Comparison of ENCODE assay signal across 10 mouse cellular contexts in genomic region chr2:152653874-152654715, GRCm38 (mm10). TPM values are rescaled to one million over a fixed set of nuclear protein-coding genes. Genes with fewer than 3 reads are reported as not detected.
DNase-seq lines count a peak whose midpoint lies in the region; ATAC-seq and TF ChIP-seq lines count a peak whose summit lies in the region.
"Had no signal": no experiment of that assay in that cellular context is flagged by ENCODE, and none has a peak within 500 bp of the region (broad histone marks: within the 10 kb centered on the region; RNA-seq: fewer than 3 reads in every experiment).

No protein-coding gene starts in this region.

- H3K9me3 ChIP-seq in stomach, embryonic 16.5 days (replicated peaks; ENCODE audit: control insufficient read depth, low read length): no peaks in the 10 kb centered on the region
- no peaks in the 10 kb centered on the region for H3K9me3 ChIP-seq in stomach, postnatal 0 days (ENCODE audit: control insufficient read depth, low read length)
- no peaks in the 10 kb centered on the region for H3K9me3 ChIP-seq in midbrain, postnatal 0 days (ENCODE audit: low read length)
- H3K9me3 ChIP-seq: embryonic facial prominence, embryonic 12.5 days; liver, embryonic 13.5 days had no signal

- H3K36me3 ChIP-seq in stomach, embryonic 16.5 days (ENCODE audit: control insufficient read depth, insufficient read depth, low read length): no peaks in the 10 kb centered on the region
- H3K36me3 ChIP-seq in stomach, postnatal 0 days (ENCODE audit: control insufficient read depth, insufficient read depth, low read length): no peaks in the 10 kb centered on the region
- no peaks in the 10 kb centered on the region for H3K36me3 ChIP-seq in midbrain, postnatal 0 days (ENCODE audit: insufficient read depth, low read length)
- H3K36me3 ChIP-seq: embryonic facial prominence, embryonic 12.5 days; liver, embryonic 13.5 days had no signal

- TF ChIP-seq EP300 in stomach, postnatal 0 days (optimal IDR thresholded peaks at IDR 0.05): no peak

- no peak overlapping the region for H3K27ac ChIP-seq in stomach, embryonic 16.5 days (ENCODE audit: low read length)
- H3K27ac ChIP-seq in stomach, postnatal 0 days (replicated peaks): no peak overlapping the region
- peak overlapping the region; percentile 95 for H3K27ac ChIP-seq in layer of hippocampus, adult 2 months
- H3K27ac ChIP-seq in midbrain, postnatal 0 days (ENCODE audit: low read depth, low read length): peak overlapping the region; percentile 91
- H3K27ac ChIP-seq: embryonic facial prominence, embryonic 12.5 days; liver, embryonic 13.5 days had no signal

- no peak for ATAC-seq in stomach, embryonic 16.5 days (ENCODE audit: insufficient read depth, low FRiP score)
- no peak; the same call in 1 of the 2 replicates for ATAC-seq in stomach, postnatal 0 days (ENCODE audit: low FRiP score, low TSS enrichment)
- peak; percentile 94 for ATAC-seq in midbrain, postnatal 0 days (ENCODE audit: low FRiP score)

- peaks cover 10% of the 10 kb centered on the region; the same call in 1 of the 2 replicates for H3K4me1 ChIP-seq in stomach, embryonic 16.5 days (ENCODE audit: control insufficient read depth, insufficient read depth, low read length)
- H3K4me1 ChIP-seq in stomach, postnatal 0 days (replicated peaks; ENCODE audit: control insufficient read depth, insufficient read depth): no peaks in the 10 kb centered on the region
- H3K4me1 ChIP-seq in midbrain, postnatal 0 days (ENCODE audit: insufficient read depth, low read length): peaks cover 10% of the 10 kb centered on the region; the same call in 1 of the 2 replicates

- no peak for TF ChIP-seq CTCF in stomach, postnatal 0 days (IDR thresholded peaks at IDR 0.05; ENCODE audit: low read depth)
- TF ChIP-seq CTCF in layer of hippocampus, adult 2 months (conservative IDR thresholded peaks at IDR 0.05): no peak
- no peak for TF ChIP-seq CTCF in midbrain, postnatal 0 days (IDR thresholded peaks at IDR 0.05)

- 0 out of 2 replicates have a peak overlapping the region, but pooled peaks have one; percentile 21 for H3K9ac ChIP-seq in stomach, embryonic 16.5 days (ENCODE audit: low read length)
- H3K9ac ChIP-seq in stomach, postnatal 0 days (ENCODE audit: low read length): no peak overlapping the region
- H3K9ac ChIP-seq in midbrain, postnatal 0 days (replicated peaks; ENCODE audit: low read length, poor library complexity, severe bottlenecking): 0 out of 2 replicates have a peak overlapping the region, but pooled peaks have one; percentile 19
- H3K9ac ChIP-seq: embryonic facial prominence, embryonic 12.5 days; liver, embryonic 13.5 days had no signal

- peak; percentile 88 to 90 for DNase-seq in adrenal gland, adult (ENCODE audit: inconsistent age in 2 of 2, low spot score in 1 of 2)
- no peak for DNase-seq in adrenal gland, postnatal 4 days (ENCODE audit: low spot score in 2 of 2)
- DNase-seq in stomach, postnatal 0 days (ENCODE audit: low spot score): no peak
- DNase-seq in gastrocnemius, adult 8-10 months (ENCODE audit: low spot score in 2 of 2): peak; percentile 37 to 61
- peak; percentile 68 to 88 for DNase-seq in layer of hippocampus, adult 2 months (ENCODE audit: low spot score in 2 of 2)
- DNase-seq in midbrain, postnatal 0 days (ENCODE audit: low spot score): peak; percentile 95
- no peak for DNase-seq in B cell, adult 2 months
- DNase-seq: liver, embryonic 13.5 days had no signal

- H3K4me2 ChIP-seq in stomach, embryonic 16.5 days (ENCODE audit: low read depth, low read length): no peak overlapping the region
- no peak overlapping the region for H3K4me2 ChIP-seq in stomach, postnatal 0 days (replicated peaks; ENCODE audit: low read depth)
- H3K4me2 ChIP-seq in midbrain, postnatal 0 days (ENCODE audit: low read depth, low read length, poor library complexity, severe bottlenecking): peak overlapping the region; percentile 29
- H3K4me2 ChIP-seq: embryonic facial prominence, embryonic 12.5 days; liver, embryonic 13.5 days had no signal

- 38% methylated on average over 14 of the region's 14 CpGs for WGBS in stomach, embryonic 16.5 days
- 39% methylated on average over 14 of the region's 14 CpGs for WGBS in stomach, postnatal 0 days
- 23% methylated on average over 14 of the region's 14 CpGs for WGBS in midbrain, postnatal 0 days

- H3K27me3 ChIP-seq in stomach, embryonic 16.5 days (ENCODE audit: control insufficient read depth, insufficient read depth, low read length): no peaks in the 10 kb centered on the region
- H3K27me3 ChIP-seq in stomach, postnatal 0 days (ENCODE audit: control insufficient read depth, insufficient read depth, low read length): no peaks in the 10 kb centered on the region
- no peaks in the 10 kb centered on the region for H3K27me3 ChIP-seq in midbrain, postnatal 0 days (ENCODE audit: insufficient read depth, low read length)
- H3K27me3 ChIP-seq: embryonic facial prominence, embryonic 12.5 days; liver, embryonic 13.5 days had no signal

- H3K4me3 ChIP-seq in stomach, embryonic 16.5 days (replicated peaks; ENCODE audit: low read length): no peak overlapping the region
- H3K4me3 ChIP-seq in stomach, postnatal 0 days (ENCODE audit: low read depth, low read length): no peak overlapping the region
- H3K4me3 ChIP-seq in layer of hippocampus, adult 2 months: peak overlapping the region; percentile 17; the same call in 1 of the 2 replicates
- no peak overlapping the region for H3K4me3 ChIP-seq in midbrain, postnatal 0 days (ENCODE audit: low read depth, low read length)
- H3K4me3 ChIP-seq: embryonic facial prominence, embryonic 12.5 days; liver, embryonic 13.5 days had no signal

RNA-seq across cellular contexts. Expression of gene H13, which starts 15.2 kb away (rescaled TPM):
- total RNA-seq in adrenal gland, postnatal 4 days (2021): 100 to 1,000 TPM; 138 to 140 TPM
- polyA plus RNA-seq in stomach, embryonic 16.5 days (2015; fragmentation: Nextera tagmentation; extraction: Ambion mirVana): 121 and 128 TPM in 2 replicates
- polyA plus RNA-seq in stomach, postnatal 0 days (2015; fragmentation: Nextera tagmentation; extraction: Ambion mirVana): 110 and 121 TPM in 2 replicates
- 10 to 100 TPM; 25.7 to 34.6 (median 28.7) TPM for total RNA-seq in gastrocnemius, adult 8-10 months (2022)
- total RNA-seq in layer of hippocampus, adult 2 months (2021): 10 to 100 TPM; 71.5 to 73.3 TPM
- 166 and 173 TPM in 2 replicates for total RNA-seq in midbrain, postnatal 0 days (2014; rRNA removed)
- polyA plus RNA-seq in midbrain, postnatal 0 days (2015; fragmentation: Nextera tagmentation; extraction: Ambion mirVana): 175 and 182 TPM in 2 replicates

RNA-seq across cellular contexts. Expression of gene Rem1, which starts 27.3 kb away (rescaled TPM):
- 10 to 100 TPM; 11.5 to 17.9 TPM for total RNA-seq in adrenal gland, postnatal 4 days (2021)
- 20.0 and 20.6 TPM in 2 replicates for polyA plus RNA-seq in stomach, embryonic 16.5 days (2015; fragmentation: Nextera tagmentation; extraction: Ambion mirVana)
- polyA plus RNA-seq in stomach, postnatal 0 days (2015; fragmentation: Nextera tagmentation; extraction: Ambion mirVana): 17.2 and 19.7 TPM in 2 replicates
- 1 to 10 TPM; 1.5 to 2.5 (median 1.7) TPM for total RNA-seq in gastrocnemius, adult 8-10 months (2022)
- total RNA-seq in layer of hippocampus, adult 2 months (2021): 1 to 10 TPM in 1 of 2 experiments, under 1 TPM in 1; 0.42 to 2.0 TPM
- total RNA-seq in midbrain, postnatal 0 days (2014; rRNA removed): 0.16 and 0.33 TPM in 2 replicates
- 0.49 and 0.94 TPM in 2 replicates for polyA plus RNA-seq in midbrain, postnatal 0 days (2015; fragmentation: Nextera tagmentation; extraction: Ambion mirVana)

RNA-seq across cellular contexts. Expression of gene Defb25, which starts 31.2 kb away (rescaled TPM):
- 1 to 10 TPM; 2.4 to 2.8 TPM for total RNA-seq in adrenal gland, postnatal 4 days (2021)
- polyA plus RNA-seq in stomach, embryonic 16.5 days (2015; fragmentation: Nextera tagmentation; extraction: Ambion mirVana): 0.62 and 1.4 TPM in 2 replicates
- 0.73 and 1.7 TPM in 2 replicates for polyA plus RNA-seq in stomach, postnatal 0 days (2015; fragmentation: Nextera tagmentation; extraction: Ambion mirVana)
- not detected for total RNA-seq in gastrocnemius, adult 8-10 months (2022)
- total RNA-seq in layer of hippocampus, adult 2 months (2021): not detected
- total RNA-seq in midbrain, postnatal 0 days (2014; rRNA removed): not detected in 2 replicates
- 0.79 and 1.2 TPM in 2 replicates for polyA plus RNA-seq in midbrain, postnatal 0 days (2015; fragmentation: Nextera tagmentation; extraction: Ambion mirVana)
- polyA plus RNA-seq: embryonic facial prominence, embryonic 12.5 days; liver, embryonic 13.5 days had no signal

RNA-seq across cellular contexts. Expression of gene Mcts2, which starts 32.7 kb away (rescaled TPM):
- total RNA-seq in adrenal gland, postnatal 4 days (2021): 10 to 100 TPM; 26.7 to 27.4 TPM
- polyA plus RNA-seq in stomach, embryonic 16.5 days (2015; fragmentation: Nextera tagmentation; extraction: Ambion mirVana): 24.0 and 25.2 TPM in 2 replicates
- 22.9 and 23.4 TPM in 2 replicates for polyA plus RNA-seq in stomach, postnatal 0 days (2015; fragmentation: Nextera tagmentation; extraction: Ambion mirVana)
- total RNA-seq in gastrocnemius, adult 8-10 months (2022): 10 to 100 TPM; 10.2 to 12.8 (median 11.9) TPM
- total RNA-seq in layer of hippocampus, adult 2 months (2021): 10 to 100 TPM; 18.8 to 20.8 TPM
- 14.5 and 21.8 TPM in 2 replicates for total RNA-seq in midbrain, postnatal 0 days (2014; rRNA removed)
- polyA plus RNA-seq in midbrain, postnatal 0 days (2015; fragmentation: Nextera tagmentation; extraction: Ambion mirVana): 28.0 and 28.1 TPM in 2 replicates

RNA-seq across cellular contexts. Expression of gene Defb36, which starts 50.0 kb away (rescaled TPM):
- total RNA-seq in adrenal gland, postnatal 4 days (2021): 1 to 10 TPM; 2.0 to 2.3 TPM
- polyA plus RNA-seq in stomach, embryonic 16.5 days (2015; fragmentation: Nextera tagmentation; extraction: Ambion mirVana): not detected in 2 replicates
- 0.23 TPM in 1 of 2 replicates, not detected in the other for polyA plus RNA-seq in stomach, postnatal 0 days (2015; fragmentation: Nextera tagmentation; extraction: Ambion mirVana)
- not detected for total RNA-seq in gastrocnemius, adult 8-10 months (2022)
- not detected for total RNA-seq in layer of hippocampus, adult 2 months (2021)
- not detected in 2 replicates for total RNA-seq in midbrain, postnatal 0 days (2014; rRNA removed)
- polyA plus RNA-seq in midbrain, postnatal 0 days (2015; fragmentation: Nextera tagmentation; extraction: Ambion mirVana): not detected in 2 replicates
- polyA plus RNA-seq: embryonic facial prominence, embryonic 12.5 days; liver, embryonic 13.5 days had no signal

Comparison
In these comparisons a context has a peak if more than half of its experiments do, and no peak if none do; other contexts are left out.
1. DNase-seq: peak in adrenal gland, adult (2 of 2), gastrocnemius, adult 8-10 months (2 of 2), layer of hippocampus, adult 2 months (2 of 2) and midbrain, postnatal 0 days (single experiment); none in adrenal gland, postnatal 4 days (0 of 2), stomach, postnatal 0 days (single experiment) and B cell, adult 2 months (0 of 2).
2. H3K27ac ChIP-seq: peak in layer of hippocampus, adult 2 months (single experiment) and midbrain, postnatal 0 days (single experiment); none in stomach, embryonic 16.5 days (single experiment) and stomach, postnatal 0 days (single experiment).